Comparison of ENCODE assay signal across 15 mouse cellular contexts in the genomic region with DNA sequence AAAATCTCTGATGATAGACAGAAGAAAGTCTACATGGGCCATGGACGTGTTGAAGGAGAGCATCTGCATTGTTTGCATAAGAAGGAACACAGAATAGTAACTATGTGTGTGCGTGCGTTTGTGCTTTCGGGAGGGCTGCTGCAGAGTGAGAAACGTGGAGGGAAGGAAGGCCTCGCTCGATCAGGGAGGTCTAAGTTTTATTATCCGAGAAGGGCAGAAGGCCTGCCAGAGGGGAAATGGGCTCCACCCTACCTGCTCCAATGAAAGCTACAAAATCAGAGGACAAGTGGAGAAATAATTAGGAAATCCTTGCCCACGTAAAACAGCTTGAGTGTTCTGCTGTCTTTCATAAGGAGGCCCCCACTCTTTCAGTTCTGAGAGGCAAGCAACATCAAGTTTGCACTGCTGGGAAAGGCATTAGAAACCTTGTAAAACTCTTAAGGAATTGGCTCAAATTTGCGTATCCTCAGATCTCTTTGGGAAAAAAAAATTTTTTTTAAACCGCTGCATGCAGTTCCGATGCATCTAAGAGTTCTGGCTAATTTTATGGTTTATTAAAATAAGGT.
"Had no signal": no experiment of that assay in that cellular context is flagged by ENCODE, and none has a peak within 500 bp of the region (broad histone marks: within the 10 kb centered on the region; RNA-seq: fewer than 3 reads in every experiment).

No protein-coding gene starts in this region.

- DNase-seq: kidney, adult 2 months; kidney, postnatal 14 days; layer of hippocampus, postnatal 36 days; lung, embryonic 14.5 days; lung, postnatal 10 days; lung, postnatal 4 days; midbrain, embryonic 14.5 days; right cerebral cortex, adult 18-20 months; right cerebral cortex, postnatal 25 days; thymus, postnatal 4 days had no signal

- H3K4me2 ChIP-seq: kidney, embryonic 15.5 days; liver, embryonic 12.5 days; lung, embryonic 14.5 days; neural tube, embryonic 15.5 days had no signal

- H3K4me1 ChIP-seq: liver, embryonic 12.5 days; midbrain, embryonic 10.5 days; neural tube, embryonic 15.5 days had no signal

- H3K27me3 ChIP-seq: kidney, embryonic 15.5 days; liver, embryonic 12.5 days; neural tube, embryonic 15.5 days had no signal

- H3K27ac ChIP-seq: kidney, embryonic 15.5 days; liver, embryonic 12.5 days; midbrain, embryonic 10.5 days; neural tube, embryonic 15.5 days had no signal

- ATAC-seq: liver, embryonic 12.5 days had no signal

- H3K4me3 ChIP-seq: kidney, embryonic 15.5 days; liver, embryonic 12.5 days; midbrain, embryonic 10.5 days; myocyte; neural tube, embryonic 15.5 days had no signal

- H3K9me3 ChIP-seq: liver, embryonic 12.5 days; neural tube, embryonic 15.5 days had no signal

- H3K9ac ChIP-seq: kidney, embryonic 15.5 days; liver, embryonic 12.5 days; lung, embryonic 14.5 days; neural tube, embryonic 15.5 days had no signal

- H3K36me3 ChIP-seq: kidney, embryonic 15.5 days; liver, embryonic 12.5 days; midbrain, embryonic 10.5 days; neural tube, embryonic 15.5 days had no signal
